Mouse (Mus musculus) CD4-positive naive resting alpha-beta T cell, adult 76 days (primary cell): ENCODE results near the gene Htr5a. TPM values are rescaled to one million over a fixed set of nuclear protein-coding genes. Genes with fewer than 3 reads are reported as not detected.

Source experiments
- total RNA-seq: library from RNA; stranded (reverse); gene quantifications from one replicate; pipeline ENCODE4 v1.2.4, GENCODE M21; 2023

The Htr5a gene
- total RNA-seq = not detected

GRCm38 (mm10) chr5:27841701-27842295, at the start of gene Htr5a:
Gene Htr5a (plus strand): TSS chr5:27842149.

Other genes starting within 250 kb of the Htr5a start
- gene Paxip1, start 50.5 kb upstream of the Htr5a start, total RNA-seq = 38.3 TPM
- 158 TPM for gene Insig1, start 229.2 kb downstream of the Htr5a start, total RNA-seq